Mouse (Mus musculus) layer of hippocampus, postnatal 14 days (tissue): ENCODE data around the gene Tex14. TPM values are rescaled to one million over a fixed set of nuclear protein-coding genes. Genes with fewer than 3 reads are reported as not detected.
A peak's percentile ranks its signal among the peaks of the same experiment; 100 is the strongest.
"Not testable (repeated sequence)": the region's sequence is repeated elsewhere in the genome, so short reads cannot be mapped to it uniquely, and the experiment has no call there.

Experiments used
- DNase-seq, 2 experiments: peaks; one replicate each; pipeline ENCODE4 v3.0.0; 2021 to 2022; ENCODE audit warnings: low spot score in 2 of 2, mixed read lengths in 1 of 2
- long read RNA-seq, 2 experiments: library from polyadenylated mRNA; stranded (forward); transcript quantifications; one replicate each; pipeline ENCODE4 v2.0.0; 2021
- total RNA-seq, 2 experiments: library from RNA; stranded (reverse); gene quantifications; 2 replicates each; pipeline ENCODE4 v1.2.3; 2021

Gene Tex14
- total RNA-seq, result under 1 TPM; 0.12 to 0.51 TPM
- long read RNA-seq, experiment 1, result 0 reads
- long read RNA-seq, experiment 2, partial matches to known transcripts, result 1 of 4 reads
- long read RNA-seq, experiment 2, other reads (novel, unspliced or antisense), result 3 of 4 reads

DNA sequence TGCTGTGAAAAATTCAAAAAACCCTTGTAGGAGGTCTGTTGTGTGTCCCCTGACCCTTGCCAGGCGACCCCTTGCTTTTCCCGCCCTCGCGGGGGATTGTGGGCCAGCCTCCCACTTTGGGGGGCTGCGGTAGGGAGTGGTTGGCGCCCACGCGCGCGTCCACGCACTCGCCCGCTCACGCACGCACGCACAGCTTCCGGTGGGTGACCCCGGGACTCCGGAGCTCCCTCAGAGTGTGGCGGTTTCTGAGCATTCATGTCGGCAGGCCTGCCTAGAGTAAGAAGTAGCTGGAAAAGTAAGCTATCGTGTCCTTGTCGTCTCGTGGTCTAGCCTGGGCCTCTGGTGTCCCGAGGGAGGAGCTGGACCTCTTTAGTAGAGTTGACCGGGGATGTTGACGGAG lies at the start of gene Tex14, which contains the start of gene Rad51c:
Gene Tex14 (plus strand): TSS at position 190 of the 400 bp plus-strand sequence.
Gene Rad51c (minus strand): TSS at position 79 of the 400 bp plus-strand sequence.
- DNase-seq, result no peak

DNA sequence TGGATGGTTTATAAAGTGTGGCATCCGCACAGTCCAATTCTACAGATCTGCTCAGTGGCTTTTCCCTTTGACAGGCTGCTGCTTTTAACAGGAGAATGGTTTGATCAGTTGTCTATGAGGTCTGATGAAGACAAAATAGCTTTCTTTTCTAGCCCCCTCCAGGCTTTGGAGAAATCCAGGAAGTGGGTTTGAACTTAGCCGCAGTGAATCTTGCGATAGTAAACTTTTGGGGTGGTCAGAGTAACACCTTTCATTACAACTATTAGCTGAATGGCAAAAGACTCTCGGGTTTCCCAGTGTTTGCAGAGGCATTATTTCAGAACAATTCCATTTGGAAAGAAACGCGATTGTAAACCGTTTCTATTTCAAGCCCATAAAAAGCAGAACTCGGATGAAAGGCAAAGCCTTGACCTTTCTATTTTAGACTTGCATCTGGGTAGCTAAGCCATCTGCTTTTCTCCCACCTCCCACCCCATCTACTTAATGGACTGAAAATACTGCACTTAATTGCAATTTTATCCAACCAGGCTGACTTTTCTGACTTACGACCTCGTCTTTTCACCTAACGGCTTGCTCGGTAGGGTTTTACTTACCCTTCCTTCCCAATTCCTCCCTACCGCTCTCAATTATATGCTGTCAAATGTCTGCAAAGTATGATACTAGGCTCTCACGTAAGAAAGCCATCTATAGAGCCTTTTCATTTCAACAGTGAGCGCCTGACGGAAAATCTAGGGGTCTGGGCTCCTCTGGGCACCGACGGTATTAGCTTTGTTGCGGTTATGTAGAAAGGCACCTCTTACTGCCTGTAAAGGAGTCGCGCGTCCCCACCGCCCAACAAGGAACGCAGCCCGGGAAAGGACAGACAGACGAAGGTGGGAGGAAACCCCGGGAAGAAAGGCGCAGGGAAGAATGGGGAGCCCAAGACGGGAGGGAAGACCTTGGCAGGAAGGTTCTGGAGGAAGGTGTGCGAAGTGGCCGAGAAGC lies 47.3 kb upstream of the Tex14 start:
- peak in 1 of 2 experiments; percentile 16 for DNase-seq

GRCm38 (mm10) chr11:87358331-87359261 lies 46.3 kb upstream of the Tex14 start, which contains the start of gene Ppm1e:
TSS of gene Ppm1e (minus strand) at chr11:87359023.
- peak; percentile 85 to 88 for DNase-seq

GRCm38 (mm10) chr11:87359262-87359612 lies 45.6 kb upstream of the Tex14 start:
- no peak for DNase-seq

DNA sequence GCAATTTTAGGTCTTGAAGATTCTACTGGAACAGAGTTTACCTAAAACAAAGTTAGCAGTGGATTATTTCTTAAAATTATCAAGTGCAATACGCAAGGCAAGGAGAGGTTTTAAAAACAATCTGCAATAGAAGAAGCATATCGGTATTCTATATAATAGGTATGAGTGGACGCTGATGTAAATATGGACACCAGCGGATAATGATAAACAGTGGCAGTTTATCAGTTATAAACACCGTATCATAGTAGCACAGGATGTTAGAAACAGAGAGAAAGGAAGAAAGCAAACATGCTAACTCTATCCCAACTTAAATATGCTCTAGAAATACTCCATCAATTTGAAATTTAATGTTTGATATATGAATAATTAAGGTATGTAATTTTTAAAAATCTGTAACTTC lies 39.7 kb upstream of the Tex14 start:
- no peak for DNase-seq

DNA sequence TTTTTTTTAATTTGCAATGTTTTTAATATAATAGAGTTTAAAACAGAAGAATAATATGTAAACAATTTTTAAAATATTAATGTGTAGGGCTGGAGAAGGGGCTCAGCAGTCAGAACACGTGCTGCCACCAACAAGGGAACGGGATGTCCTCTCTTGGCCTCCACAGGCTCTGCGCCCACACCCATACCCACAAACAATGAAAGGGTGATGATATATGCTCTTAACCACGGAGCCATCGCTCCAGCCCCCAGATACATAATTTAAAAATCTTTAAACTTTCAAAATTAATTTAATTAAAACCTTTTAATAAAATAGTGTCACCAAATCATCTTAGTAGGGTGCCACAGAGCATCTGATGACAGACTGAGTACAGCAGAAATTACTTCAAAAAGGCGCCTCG lies 37.8 kb upstream of the Tex14 start:
- no peak for DNase-seq

GRCm38 (mm10) chr11:87367865-87368580 lies 36.8 kb upstream of the Tex14 start:
- DNase-seq, result no peak

DNA sequence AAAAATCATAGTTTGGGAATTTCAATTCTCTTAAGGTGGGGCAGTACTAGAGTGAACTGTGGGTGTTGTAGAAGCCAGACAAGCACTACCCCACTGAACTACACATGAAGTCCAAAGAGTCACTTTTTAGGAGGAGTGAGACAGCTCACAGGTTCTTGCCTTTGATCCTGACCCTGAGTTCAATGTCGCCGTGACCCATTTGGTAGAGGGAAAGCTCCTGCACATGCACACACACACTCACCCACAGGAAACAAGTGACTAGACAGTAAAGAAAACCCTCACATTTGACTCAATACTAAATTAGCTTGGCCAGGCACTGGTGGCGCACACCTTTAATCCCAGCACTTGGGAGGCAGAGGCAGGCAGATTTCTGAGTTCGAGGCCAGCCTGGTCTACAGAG lies 20.3 kb upstream of the Tex14 start:
- DNase-seq, result no peak

- peak in 1 of 2 experiments; percentile 47 for DNase-seq
Measured at GRCm38 (mm10) chr11:87385676-87386075, 19.2 kb upstream of the Tex14 start.

- DNase-seq, result peak; percentile 54 to 66
Measured at GRCm38 (mm10) chr11:87393855-87394254, 11.0 kb upstream of the Tex14 start.

DNA sequence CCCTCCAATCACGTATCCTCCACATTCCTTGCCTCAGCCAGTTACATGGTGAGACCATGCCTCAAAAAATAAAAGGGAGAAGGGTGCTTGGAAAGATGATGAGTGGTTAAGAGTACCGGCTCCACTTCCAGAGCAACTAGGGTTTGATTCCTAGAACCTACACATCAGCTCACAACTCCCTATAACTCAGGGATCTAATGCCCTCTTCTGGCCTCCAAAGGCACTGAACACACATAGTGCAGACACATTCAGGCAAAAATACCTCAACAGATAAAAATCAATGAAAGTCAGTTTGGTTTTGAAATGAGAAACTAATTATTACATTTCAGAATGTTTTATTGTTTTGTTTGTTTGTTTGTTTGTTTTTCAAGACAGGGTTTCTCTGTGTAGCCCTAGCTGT lies 6.5 kb upstream of the Tex14 start:
- no peak for DNase-seq

- DNase-seq, result peak; percentile 93 to 95
Measured at GRCm38 (mm10) chr11:87404111-87404853, 583 bp upstream of the Tex14 start.

- not testable (repeated sequence) for DNase-seq
Measured at GRCm38 (mm10) chr11:87413412-87413811, 8.5 kb downstream of the Tex14 start.

- no peak for DNase-seq
Measured at GRCm38 (mm10) chr11:87416120-87416519, 11.3 kb downstream of the Tex14 start.

DNA sequence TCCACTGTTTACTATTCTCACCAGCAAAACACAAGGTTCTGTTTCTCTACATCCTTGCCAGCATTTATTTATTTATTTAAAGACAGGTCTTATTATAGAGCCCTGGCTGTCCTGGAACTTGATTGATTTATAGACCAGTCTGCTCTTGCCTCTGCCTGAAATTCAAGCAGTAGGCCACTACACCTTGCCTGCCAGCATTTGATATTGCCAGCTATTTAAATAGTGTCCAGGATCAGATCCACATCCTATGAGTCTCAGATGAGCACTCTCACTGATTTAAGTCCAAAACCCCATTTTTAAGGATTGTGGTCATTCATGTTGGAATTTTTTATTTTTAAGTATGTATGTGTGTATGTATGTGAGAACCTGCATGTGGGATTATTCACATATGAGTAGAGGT lies 16.0 kb downstream of the Tex14 start:
- DNase-seq, result no peak

GRCm38 (mm10) chr11:87421760-87422201 lies 16.9 kb downstream of the Tex14 start:
- peak in 1 of 2 experiments; percentile 40 for DNase-seq

DNA sequence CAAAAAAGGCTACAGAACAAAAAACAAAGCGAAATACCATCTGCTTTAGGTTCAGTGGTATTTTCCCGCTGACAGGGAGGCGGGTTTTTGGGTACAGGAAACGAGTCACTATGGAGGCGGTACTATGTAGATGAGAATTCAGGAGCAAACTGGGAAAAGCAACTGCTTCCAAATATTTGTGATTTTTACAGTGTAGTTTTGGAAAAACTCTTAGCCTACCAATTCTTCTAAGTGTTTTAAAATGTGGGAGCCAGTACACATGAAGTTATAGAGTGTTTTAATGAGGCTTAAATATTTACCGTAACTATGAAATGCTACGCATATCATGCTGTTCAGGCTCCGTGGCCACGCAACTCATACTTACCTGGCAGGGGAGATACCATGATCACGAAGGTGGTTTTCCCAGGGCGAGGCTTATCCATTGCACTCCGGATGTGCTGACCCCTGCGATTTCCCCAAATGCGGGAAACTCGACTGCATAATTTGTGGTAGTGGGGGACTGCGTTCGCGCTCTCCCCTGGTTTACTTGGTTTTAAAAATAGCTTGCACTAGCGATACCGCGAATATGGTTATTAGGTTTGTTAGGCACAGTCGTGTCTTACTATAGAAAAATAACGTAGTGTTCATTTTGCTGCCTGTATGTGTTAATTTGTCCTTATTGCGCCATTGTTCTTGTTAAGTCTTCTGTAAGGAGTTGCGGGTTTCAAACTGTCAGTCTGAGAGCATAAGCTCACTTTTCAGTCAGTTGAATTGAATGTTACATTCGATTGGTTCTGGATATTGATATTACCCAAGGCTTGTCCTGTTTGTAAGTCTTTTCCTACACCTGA lies 17.9 kb downstream of the Tex14 start:
- DNase-seq, result peak; percentile 92 to 93

DNA sequence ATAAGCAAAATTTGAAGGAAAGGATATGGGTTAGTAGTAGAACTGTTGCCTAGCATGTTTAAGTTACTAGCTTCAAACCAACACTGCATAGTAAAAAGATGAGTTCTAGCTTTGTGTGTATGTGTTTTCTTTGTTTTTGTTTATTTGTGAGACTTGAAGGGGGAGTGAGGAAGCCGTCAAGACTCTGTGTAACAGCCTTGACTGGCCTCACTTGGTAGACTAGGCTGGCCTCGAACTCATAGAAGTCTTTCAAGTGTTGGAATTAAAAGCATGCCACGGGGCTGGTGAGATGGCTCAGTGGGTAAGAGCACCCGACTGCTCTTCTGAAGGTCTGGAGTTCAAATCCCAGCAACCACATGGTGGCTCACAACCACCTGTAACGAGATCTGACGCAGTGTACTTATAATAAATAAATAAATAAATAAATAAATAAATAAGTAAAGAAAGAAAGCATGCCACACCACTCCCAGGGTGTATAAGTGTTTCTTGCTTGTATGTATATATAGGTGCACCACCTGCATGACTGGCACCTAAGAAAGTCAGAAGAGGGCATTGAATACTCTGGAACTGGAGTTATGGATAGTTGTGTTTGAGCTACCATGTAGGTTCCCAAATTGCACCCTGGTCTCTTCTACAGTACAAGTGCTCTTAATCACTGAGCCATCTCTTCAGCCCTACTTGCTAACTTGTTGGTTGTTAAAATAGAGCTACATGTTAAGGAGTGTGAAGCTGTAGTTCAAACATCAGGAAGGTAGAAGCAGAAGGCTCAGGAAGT lies 18.9 kb downstream of the Tex14 start:
- DNase-seq, result no peak
